Mouse (Mus musculus): Measurements from ENCODE around the gene Borcs6.

DNA sequence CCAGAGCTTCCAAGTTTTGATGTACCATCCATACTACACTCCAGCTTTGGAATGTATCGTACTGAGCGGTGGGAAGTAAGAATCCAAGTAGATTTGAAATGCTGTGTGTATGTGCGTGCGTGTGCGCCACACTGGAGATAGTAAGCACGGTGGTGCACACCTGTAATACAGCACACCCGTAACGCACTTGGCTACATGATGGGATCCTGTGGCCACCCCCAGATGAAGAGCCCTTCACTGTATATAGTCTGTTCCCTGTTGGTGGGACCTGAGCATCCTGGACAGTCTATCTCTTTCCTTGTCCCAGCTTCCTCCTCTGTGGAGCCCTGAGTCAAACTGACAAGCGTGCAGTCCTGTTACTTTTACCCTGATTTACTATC is 13.1 kb upstream of the Borcs6 start:
- TF ChIP-seq CTCF (IDR thresholded peaks at IDR 0.05; ENCODE audit: control insufficient read depth, insufficient read depth, insufficient replicate concordance, low read depth, low read length) = no peak
- no peak; the same call in 1 of the 2 replicates for TF ChIP-seq POLR2A (IDR thresholded peaks at IDR 0.05; ENCODE audit: control insufficient read depth, low read depth, low read length)
